Mouse (Mus musculus): ENCODE measurements at regions not wholly inside any gene's neighbourhood (a gene's known extent, or its start where the extent isn't known, plus 50 kb on each side); places are given as distances from the start of the nearest gene placed in this dataset.

- no peak for DNase-seq (ENCODE audit: low spot score)
These were observed 240.7 kb downstream of the Rplp1 start for GRCm38 (mm10) chr9:61673575-61674203.

- DNase-seq (ENCODE audit: low spot score) = no peak
These were observed 243.4 kb downstream of the Rplp1 start for GRCm38 (mm10) chr9:61670986-61671385.

GRCm38 (mm10) chr9:61669729-61670520 lies 244.4 kb downstream of the Rplp1 start:
- DNase-seq (ENCODE audit: low spot score) = peak; percentile 8

- no peak for DNase-seq (ENCODE audit: low spot score)
These were observed 245.6 kb downstream of the Rplp1 start for GRCm38 (mm10) chr9:61668723-61669122.

- DNase-seq (ENCODE audit: low spot score) = no peak
These were observed 246.1 kb downstream of the Rplp1 start for GRCm38 (mm10) chr9:61668157-61668697.

GRCm38 (mm10) chr9:61667453-61668074 lies 246.8 kb downstream of the Rplp1 start:
- DNase-seq (ENCODE audit: low spot score) = no peak

GRCm38 (mm10) chr9:61666761-61667332 lies 247.5 kb downstream of the Rplp1 start:
- no peak for DNase-seq (ENCODE audit: low spot score)

- DNase-seq (ENCODE audit: low spot score) = no peak
These were observed 248.2 kb downstream of the Rplp1 start for GRCm38 (mm10) chr9:61666118-61666517.

GRCm38 (mm10) chr9:61665254-61665653 lies 249.1 kb downstream of the Rplp1 start:
- DNase-seq (ENCODE audit: low spot score) = no peak

- no peak for DNase-seq (ENCODE audit: low spot score)
These were observed 250.2 kb downstream of the Rplp1 start for GRCm38 (mm10) chr9:61664000-61664622.

- DNase-seq (ENCODE audit: low spot score) = no peak
These were observed 252.0 kb downstream of the Rplp1 start for GRCm38 (mm10) chr9:61662055-61663028.

- no peak for DNase-seq (ENCODE audit: low spot score)
These were observed 254.2 kb downstream of the Rplp1 start for GRCm38 (mm10) chr9:61660191-61660590.

GRCm38 (mm10) chr9:61657996-61658395 lies 256.3 kb downstream of the Rplp1 start:
- DNase-seq (ENCODE audit: low spot score) = no peak

GRCm38 (mm10) chr9:61655433-61655981 lies 258.8 kb downstream of the Rplp1 start:
- DNase-seq (ENCODE audit: low spot score) = no peak

- no peak for DNase-seq (ENCODE audit: low spot score)
These were observed 268.5 kb downstream of the Rplp1 start for GRCm38 (mm10) chr9:61645661-61646425.

- no peak for DNase-seq (ENCODE audit: low spot score)
These were observed 268.6 kb downstream of the Tle3 start for GRCm38 (mm10) chr9:61640739-61641138.

GRCm38 (mm10) chr9:61638908-61639307 lies 266.7 kb downstream of the Tle3 start:
- DNase-seq (ENCODE audit: low spot score) = no peak

- DNase-seq (ENCODE audit: low spot score) = peak; percentile 44
These were observed 261.8 kb downstream of the Tle3 start for GRCm38 (mm10) chr9:61633936-61634335.

GRCm38 (mm10) chr9:61632602-61633001 lies 260.4 kb downstream of the Tle3 start:
- no peak for DNase-seq (ENCODE audit: low spot score)

- DNase-seq (ENCODE audit: low spot score) = no peak
These were observed 258.9 kb downstream of the Tle3 start for GRCm38 (mm10) chr9:61631097-61631496.

Measured in MN1 (cell line).